Mouse (Mus musculus): ENCODE results near the gene Btbd3. TPM values are rescaled to one million over a fixed set of nuclear protein-coding genes. Genes with fewer than 3 reads are reported as not detected.
A peak's percentile ranks its signal among the peaks of the same experiment; 100 is the strongest.

Gene Btbd3
- polyA plus RNA-seq, 1 experiment from 2014 or later, result 42.3 TPM

DNA sequence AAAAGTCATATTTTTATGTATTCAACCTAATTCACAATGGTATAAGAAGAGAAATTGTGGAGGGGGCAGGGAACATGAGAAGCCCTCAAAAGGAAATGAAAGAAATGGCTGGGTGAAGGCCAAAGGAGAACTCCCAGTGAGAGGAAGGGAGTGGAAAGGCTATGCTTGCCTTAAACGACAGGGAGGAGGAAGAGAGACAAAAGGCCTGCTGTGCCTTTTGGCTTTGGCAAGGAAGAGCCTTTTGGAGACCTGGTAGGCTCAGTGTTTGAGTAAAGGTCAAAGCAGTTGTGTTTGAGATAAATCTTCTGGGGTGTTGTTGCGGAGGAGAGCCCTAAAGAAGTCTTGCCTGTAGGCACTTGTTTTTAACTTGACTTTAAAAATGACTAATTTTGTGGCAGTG lies 175.6 kb downstream of the Btbd3 start:
- Histone ChIP-seq H3K4me2 (no peak overlapping the region), H3K9ac (no peak overlapping the region)
- no peak for ATAC-seq (replicated peaks)

GRCm38 (mm10) chr2:138446466-138446865 lies 190.1 kb downstream of the Btbd3 start:
- 18% methylated on average over 3 of the region's 3 CpGs for WGBS
- H3K4me3 ChIP-seq, result no peak overlapping the region
- H3K4me1 ChIP-seq, result peaks cover 5% of the 10 kb centered on the region
- ATAC-seq (replicated peaks), result peak; percentile 27; the same call in 1 of the 2 replicates
- H3K36me3 ChIP-seq (replicated peaks), result no peaks in the 10 kb centered on the region
- H3K4me2 ChIP-seq, result no peak overlapping the region
- no peak overlapping the region for H3K27ac ChIP-seq
- H3K27me3 ChIP-seq (replicated peaks), result no peaks in the 10 kb centered on the region
- H3K9me3 ChIP-seq, result no peaks in the 10 kb centered on the region
- H3K9ac ChIP-seq, result no peak overlapping the region

More for the DNA sequence above, 175.6 kb downstream of the Btbd3 start:
- no peaks in the 10 kb centered on the region for H3K27me3 ChIP-seq (replicated peaks)
- 48% methylated on average over 2 of the region's 2 CpGs for WGBS
- H3K36me3 ChIP-seq (replicated peaks), result no peaks in the 10 kb centered on the region
- H3K9me3 ChIP-seq, result no peaks in the 10 kb centered on the region
- H3K4me3 ChIP-seq, result no peak overlapping the region
- H3K4me1 ChIP-seq, result no peaks in the 10 kb centered on the region
- no peak overlapping the region for H3K27ac ChIP-seq

GRCm38 (mm10) chr2:138446943-138447342 lies 190.6 kb downstream of the Btbd3 start:
- Histone ChIP-seq H3K4me3 (no peak overlapping the region), H3K9me3 (no peaks in the 10 kb centered on the region), H3K27ac (no peak overlapping the region), H3K4me1 (peaks cover 5% of the 10 kb centered on the region), H3K4me2 (no peak overlapping the region), H3K36me3 (replicated peaks) (no peaks in the 10 kb centered on the region), H3K27me3 (replicated peaks) (no peaks in the 10 kb centered on the region), H3K9ac (no peak overlapping the region)
- peak; percentile 27; the same call in 1 of the 2 replicates for ATAC-seq (replicated peaks)
- WGBS, result 48% methylated on average over 7 of the region's 7 CpGs

DNA sequence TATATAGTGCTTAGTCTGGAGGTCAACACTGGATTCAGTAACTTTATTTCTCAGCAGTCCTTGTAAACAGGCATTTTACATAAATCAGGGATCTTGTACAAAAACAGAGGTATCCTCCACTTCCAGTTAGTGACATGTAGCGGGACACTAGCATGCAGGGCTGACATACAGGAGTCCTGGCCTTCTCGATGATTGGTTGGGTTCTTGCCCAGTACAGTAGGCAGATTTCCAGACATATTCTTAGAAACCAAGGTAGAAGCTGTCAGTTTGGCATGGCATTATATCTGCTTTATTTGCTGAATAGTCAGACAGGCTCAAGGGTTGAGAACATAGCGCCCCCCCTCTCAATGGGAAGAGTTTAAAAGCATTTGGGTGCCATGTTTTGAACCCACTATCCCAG lies 191.3 kb downstream of the Btbd3 start:
- H3K27me3 ChIP-seq (replicated peaks), result no peaks in the 10 kb centered on the region
- H3K4me3 ChIP-seq, result no peak overlapping the region
- 94% methylated on average over 3 of the region's 3 CpGs for WGBS
- H3K4me1 ChIP-seq, result peaks cover 5% of the 10 kb centered on the region
- no peak for ATAC-seq (replicated peaks)
- H3K27ac ChIP-seq, result no peak overlapping the region
- H3K9me3 ChIP-seq, result no peaks in the 10 kb centered on the region
- no peak overlapping the region for H3K9ac ChIP-seq
- H3K4me2 ChIP-seq, result no peak overlapping the region
- no peaks in the 10 kb centered on the region for H3K36me3 ChIP-seq (replicated peaks)

GRCm38 (mm10) chr2:138468046-138468572 lies 211.7 kb downstream of the Btbd3 start:
- Histone ChIP-seq H3K27me3 (replicated peaks) (no peaks in the 10 kb centered on the region), H3K4me1 (no peaks in the 10 kb centered on the region), H3K4me3 (no peak overlapping the region), H3K9ac (no peak overlapping the region), H3K36me3 (replicated peaks) (no peaks in the 10 kb centered on the region), H3K9me3 (no peaks in the 10 kb centered on the region), H3K27ac (no peak overlapping the region), H3K4me2 (no peak overlapping the region)
- ATAC-seq (replicated peaks), result no peak
- WGBS, result 83% methylated on average over 22 of the region's 22 CpGs

GRCm38 (mm10) chr2:138473407-138473806 lies 217.0 kb downstream of the Btbd3 start:
- H3K27ac ChIP-seq, result no peak overlapping the region
- ATAC-seq (replicated peaks), result no peak
- no peak overlapping the region for H3K4me2 ChIP-seq
- no peak overlapping the region for H3K4me3 ChIP-seq
- 78% methylated on average over 5 of the region's 5 CpGs for WGBS
- H3K9me3 ChIP-seq, result no peaks in the 10 kb centered on the region
- H3K27me3 ChIP-seq (replicated peaks), result no peaks in the 10 kb centered on the region
- no peaks in the 10 kb centered on the region for H3K4me1 ChIP-seq
- H3K9ac ChIP-seq, result no peak overlapping the region
- H3K36me3 ChIP-seq (replicated peaks), result no peaks in the 10 kb centered on the region

- Histone ChIP-seq H3K9ac (no peak overlapping the region), H3K9me3 (no peaks in the 10 kb centered on the region), H3K27ac (no peak overlapping the region), H3K4me1 (no peaks in the 10 kb centered on the region), H3K4me2 (no peak overlapping the region), H3K36me3 (replicated peaks) (no peaks in the 10 kb centered on the region), H3K27me3 (replicated peaks) (no peaks in the 10 kb centered on the region), H3K4me3 (no peak overlapping the region)
- 91% methylated on average over 3 of the region's 3 CpGs for WGBS
- ATAC-seq (replicated peaks), result no peak
Observed at GRCm38 (mm10) chr2:138476486-138476885, 220.1 kb downstream of the Btbd3 start.

DNA sequence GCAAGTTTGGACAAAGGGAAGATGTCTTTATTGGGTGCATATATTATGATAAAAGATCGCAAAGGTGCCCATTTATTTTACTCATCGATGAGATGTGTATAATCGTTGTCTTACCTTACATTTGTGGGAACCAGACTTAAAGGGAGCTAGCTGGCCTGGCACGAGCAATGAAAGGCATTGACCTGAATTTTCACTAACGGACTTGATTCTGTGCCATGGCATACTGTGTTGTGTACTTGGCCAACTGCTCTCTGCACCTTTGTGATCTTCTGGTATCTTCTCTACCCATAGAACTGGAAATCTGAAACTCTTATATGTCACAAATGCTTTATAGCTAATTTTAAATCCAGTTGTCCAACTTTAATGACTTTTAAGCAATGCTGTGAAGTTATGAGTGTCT lies 220.9 kb downstream of the Btbd3 start:
- Histone ChIP-seq H3K36me3 (replicated peaks) (no peaks in the 10 kb centered on the region), H3K4me2 (no peak overlapping the region), H3K4me3 (no peak overlapping the region), H3K9me3 (no peaks in the 10 kb centered on the region), H3K27me3 (replicated peaks) (no peaks in the 10 kb centered on the region), H3K4me1 (no peaks in the 10 kb centered on the region), H3K9ac (no peak overlapping the region), H3K27ac (no peak overlapping the region)
- WGBS, result 90% methylated on average over 5 of the region's 5 CpGs
- ATAC-seq (replicated peaks), result no peak

DNA sequence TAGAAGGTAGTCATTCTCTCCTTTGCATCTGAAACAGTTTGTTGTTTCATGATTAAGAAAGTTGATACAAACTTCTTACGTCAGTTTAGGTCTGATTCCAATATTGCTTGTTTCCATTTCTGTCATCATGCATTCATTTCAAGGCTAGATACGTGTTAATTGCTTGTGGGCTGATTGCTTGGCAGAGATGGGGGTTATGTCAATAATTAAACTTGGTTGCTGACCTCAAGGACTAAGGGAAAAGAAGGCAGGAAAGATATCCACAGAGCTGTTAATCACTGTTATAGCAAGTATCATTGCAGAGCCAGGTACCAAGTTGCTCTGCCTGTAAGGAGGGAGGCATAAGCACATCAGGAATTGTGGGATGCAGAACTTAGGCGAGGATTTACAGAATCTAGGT lies 226.2 kb downstream of the Btbd3 start:
- Histone ChIP-seq H3K27me3 (replicated peaks) (no peaks in the 10 kb centered on the region), H3K4me3 (no peak overlapping the region), H3K27ac (no peak overlapping the region), H3K4me1 (no peaks in the 10 kb centered on the region), H3K36me3 (replicated peaks) (no peaks in the 10 kb centered on the region), H3K9me3 (no peaks in the 10 kb centered on the region), H3K4me2 (no peak overlapping the region), H3K9ac (no peak overlapping the region)
- no peak for ATAC-seq (replicated peaks)
- WGBS, result 85% methylated on average over 3 of the region's 3 CpGs

DNA sequence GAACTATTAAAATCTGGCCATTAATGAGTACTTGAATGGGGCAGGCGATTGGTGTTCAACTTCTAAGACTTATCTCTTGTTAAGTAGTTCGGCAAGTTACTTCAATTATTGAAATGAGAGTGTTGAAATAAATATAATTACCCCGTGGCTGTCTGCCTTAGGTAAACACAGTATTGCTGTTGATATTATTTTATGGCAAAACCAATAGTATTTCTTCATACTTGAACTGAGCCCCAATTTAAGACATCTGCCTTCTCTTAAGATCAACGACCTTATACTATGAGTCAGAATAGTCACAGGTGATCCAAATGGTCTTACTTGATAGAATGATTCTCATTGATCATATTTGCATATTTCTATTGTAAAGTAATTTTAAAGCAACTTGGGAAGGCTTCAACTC lies 228.5 kb downstream of the Btbd3 start:
- Histone ChIP-seq H3K36me3 (replicated peaks) (no peaks in the 10 kb centered on the region), H3K4me3 (no peak overlapping the region), H3K9me3 (no peaks in the 10 kb centered on the region), H3K9ac (no peak overlapping the region), H3K27me3 (replicated peaks) (no peaks in the 10 kb centered on the region), H3K27ac (no peak overlapping the region), H3K4me1 (no peaks in the 10 kb centered on the region), H3K4me2 (no peak overlapping the region)
- WGBS, result 91% methylated on average over 4 of the region's 4 CpGs
- ATAC-seq (replicated peaks), result no peak

DNA sequence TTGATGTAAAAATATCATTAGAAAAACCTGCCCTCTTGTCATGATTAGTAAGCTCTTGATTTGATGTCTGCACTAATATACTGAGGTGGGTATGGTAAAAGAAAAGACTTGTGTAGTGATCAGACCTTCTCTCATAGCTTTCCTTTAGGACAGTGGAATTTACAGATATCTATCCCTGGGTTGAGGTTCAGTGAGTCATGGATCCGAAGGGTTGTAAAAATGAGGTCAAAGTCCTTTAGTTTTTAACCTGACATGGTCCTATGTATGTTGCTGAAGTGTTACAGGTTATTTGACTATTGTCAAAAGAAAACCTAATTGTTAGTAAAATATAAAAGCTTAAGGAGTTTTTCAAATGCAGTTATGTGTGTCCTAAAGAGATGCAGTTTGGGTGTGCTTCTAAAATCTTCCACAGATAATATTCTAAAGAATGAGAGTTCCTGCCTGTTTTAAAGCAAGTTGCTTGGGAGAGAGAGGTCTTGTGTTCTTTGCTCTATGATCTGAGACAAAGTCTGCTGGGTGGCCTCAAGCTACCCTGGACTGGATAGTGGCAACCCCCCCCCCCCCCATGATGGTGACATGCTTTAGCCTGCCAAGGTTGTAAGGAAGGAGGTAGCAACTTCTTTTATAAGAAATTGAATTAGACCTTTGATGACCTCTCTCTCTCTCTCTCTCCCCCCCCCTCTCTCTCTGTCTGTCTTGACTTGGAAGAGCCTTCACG lies 234.5 kb downstream of the Btbd3 start:
- Histone ChIP-seq H3K36me3 (replicated peaks) (no peaks in the 10 kb centered on the region), H3K27me3 (replicated peaks) (no peaks in the 10 kb centered on the region), H3K4me2 (no peak overlapping the region), H3K4me3 (no peak overlapping the region), H3K27ac (no peak overlapping the region), H3K4me1 (no peaks in the 10 kb centered on the region), H3K9me3 (no peaks in the 10 kb centered on the region), H3K9ac (no peak overlapping the region)
- WGBS, result 86% methylated on average over 2 of the region's 2 CpGs
- no peak for ATAC-seq (replicated peaks)

DNA sequence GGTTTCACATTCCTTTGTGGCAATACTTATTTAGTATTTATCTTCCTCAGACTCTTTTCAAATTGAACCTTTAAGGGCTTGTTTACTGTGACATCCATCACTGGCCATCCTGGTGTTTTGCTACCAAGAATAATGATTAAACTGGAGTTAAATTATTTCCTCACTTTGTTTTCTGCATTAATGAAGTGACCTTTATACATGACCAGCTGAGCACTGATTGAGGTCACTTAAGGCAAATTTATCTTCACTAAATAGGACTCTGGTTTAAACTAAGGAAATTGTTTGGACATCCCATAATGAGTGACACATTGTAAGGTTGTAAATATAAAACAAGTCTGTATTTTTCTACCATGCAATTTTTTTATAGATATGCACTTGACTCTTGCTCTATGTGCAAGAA lies 235.8 kb downstream of the Btbd3 start:
- Histone ChIP-seq H3K9me3 (no peaks in the 10 kb centered on the region), H3K27me3 (replicated peaks) (no peaks in the 10 kb centered on the region)
- no peak for ATAC-seq (replicated peaks)

DNA sequence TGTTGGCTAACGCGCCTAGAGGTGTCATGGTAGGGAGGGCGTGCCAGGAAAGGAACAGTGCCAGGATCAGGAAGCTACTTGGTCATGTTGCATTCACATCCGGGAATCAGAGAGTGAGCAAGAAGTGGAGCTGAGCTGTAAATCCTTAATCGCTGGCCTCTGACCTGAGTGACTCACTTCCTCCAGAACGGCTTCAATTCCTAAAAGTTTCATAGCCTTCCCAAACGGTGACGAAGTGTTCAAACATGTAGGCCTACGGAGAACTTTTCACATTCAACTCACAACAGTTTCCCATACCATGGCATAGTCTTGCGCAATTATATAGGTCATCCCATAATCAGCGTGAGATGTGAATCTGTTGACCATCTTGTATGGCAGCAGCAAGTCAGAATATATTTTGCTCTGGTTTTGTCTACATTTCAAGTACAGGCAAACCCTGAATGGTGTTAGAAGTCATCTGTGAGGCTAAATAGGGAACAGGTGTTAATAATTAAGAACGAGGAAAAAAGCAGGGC lies 247.6 kb downstream of the Btbd3 start:
- no peaks in the 10 kb centered on the region for H3K27me3 ChIP-seq (replicated peaks)
- H3K27ac ChIP-seq, result no peak overlapping the region
- H3K36me3 ChIP-seq (replicated peaks), result no peaks in the 10 kb centered on the region
- 91% methylated on average over 12 of the region's 12 CpGs for WGBS
- no peaks in the 10 kb centered on the region for H3K9me3 ChIP-seq
- no peak overlapping the region for H3K9ac ChIP-seq
- no peak for ATAC-seq (replicated peaks)
- H3K4me2 ChIP-seq, result no peak overlapping the region
- H3K4me3 ChIP-seq, result no peak overlapping the region
- no peaks in the 10 kb centered on the region for H3K4me1 ChIP-seq

More for the DNA sequence above, 235.8 kb downstream of the Btbd3 start:
- no peak overlapping the region for H3K9ac ChIP-seq
- no peaks in the 10 kb centered on the region for H3K36me3 ChIP-seq (replicated peaks)
- no peak overlapping the region for H3K27ac ChIP-seq
- H3K4me2 ChIP-seq, result no peak overlapping the region
- no peaks in the 10 kb centered on the region for H3K4me1 ChIP-seq
- no peak overlapping the region for H3K4me3 ChIP-seq

All from midbrain, embryonic 15.5 days (tissue).